Mouse (Mus musculus) liver, embryonic 12.5 days (tissue): ENCODE data around the gene B230118H07Rik. TPM values are rescaled to one million over a fixed set of nuclear protein-coding genes. Genes with fewer than 3 reads are reported as not detected.
"Not testable (repeated sequence)": the region's sequence is repeated elsewhere in the genome, so short reads cannot be mapped to it uniquely, and the experiment has no call there.

Experiments used
- ATAC-seq: fragments of 200-750 bp; cut with Nextera tagmentation; 2 replicates; pipeline ENCODE4 v1.8.0; 2017; ENCODE audit warnings: moderate number of reproducible peaks, mild to moderate bottlenecking, moderate library complexity
- H3K27ac ChIP-seq: fragments of 300-500 bp; sonication (generic); 2 replicates; pipeline ENCODE4 v1.5.1; 2016; ENCODE audit warnings: mild to moderate bottlenecking
- H3K27me3 ChIP-seq: fragments of 300-500 bp; sonication (generic); replicated peaks from 2 replicates; pipeline ENCODE4 v1.6.1; 2016; ENCODE audit warnings: mild to moderate bottlenecking, moderate library complexity
- H3K36me3 ChIP-seq: fragments of 300-500 bp; sonication (generic); 2 replicates; pipeline ENCODE4 v1.6.1; 2016; ENCODE audit warnings: mild to moderate bottlenecking, moderate library complexity
- H3K4me1 ChIP-seq: fragments of 300-500 bp; sonication (generic); 2 replicates; pipeline ENCODE4 v1.6.1; 2016
- H3K4me2 ChIP-seq: fragments of 300-500 bp; sonication (generic); 2 replicates; pipeline ENCODE4 v1.6.1; 2016; ENCODE audit warnings: mild to moderate bottlenecking, moderate library complexity
- H3K4me3 ChIP-seq: fragments of 300-500 bp; sonication (generic); 2 replicates; pipeline ENCODE4 v1.5.1; 2016; ENCODE audit warnings: mild to moderate bottlenecking, moderate library complexity
- H3K9ac ChIP-seq: fragments of 300-500 bp; sonication (generic); 2 replicates; pipeline ENCODE4 v1.6.1; 2016; ENCODE audit warnings: mild to moderate bottlenecking, moderate library complexity
- H3K9me3 ChIP-seq: fragments of 300-500 bp; sonication (generic); replicated peaks from 2 replicates; pipeline ENCODE4 v1.6.1; 2016; ENCODE audit warnings: mild to moderate bottlenecking, moderate library complexity
- WGBS: fragments of 180-500 bp; shearing (Covaris S2); methylation state at CpG from one replicate; pipeline ENCODE4 v1.1.7; 2016; ENCODE audit not compliant: insufficient replicate concordance; 5-methylcytosine and 5-hydroxymethylcytosine counted together
- polyA plus RNA-seq: library from polyadenylated mRNA; unstranded; fragments of >200 nt; fragmentation: Nextera tagmentation; extraction: Ambion mirVana; gene quantifications from 2 replicates; pipeline ENCODE4 v1.2.1, GENCODE M21; 2016

Gene B230118H07Rik
- polyA plus RNA-seq, 1 experiment from 2014 or later = 21.8 TPM

- Histone ChIP-seq H3K27ac (no peak overlapping the region), H3K9me3 (no peaks in the 10 kb centered on the region), H3K9ac (no peak overlapping the region), H3K4me2 (no peak overlapping the region), H3K27me3 (no peaks in the 10 kb centered on the region), H3K4me1 (no peaks in the 10 kb centered on the region), H3K36me3 (no peaks in the 10 kb centered on the region), H3K4me3 (no peak overlapping the region)
- ATAC-seq = no peak
- 62% methylated on average over 8 of the region's 8 CpGs for WGBS
Measured at GRCm38 (mm10) chr2:101543704-101544417, 105.5 kb downstream of the B230118H07Rik start.

GRCm38 (mm10) chr2:101536887-101537286, 112.4 kb downstream of the B230118H07Rik start:
- not testable (repeated sequence) for H3K9me3 ChIP-seq, ATAC-seq
- 65% methylated on average over 6 of the region's 6 CpGs for WGBS

GRCm38 (mm10) chr2:101533741-101534140, 115.6 kb downstream of the B230118H07Rik start:
- H3K27ac ChIP-seq = no peak overlapping the region
- no peak overlapping the region for H3K4me3 ChIP-seq

More at GRCm38 (mm10) chr2:101536887-101537286, 112.4 kb downstream of the B230118H07Rik start:
- H3K4me3 ChIP-seq, H3K36me3 ChIP-seq, H3K27ac ChIP-seq, H3K4me2 ChIP-seq, H3K9ac ChIP-seq, H3K27me3 ChIP-seq, H3K4me1 ChIP-seq: not testable (repeated sequence)

GRCm38 (mm10) chr2:101525503-101526381, 123.6 kb downstream of the B230118H07Rik start:
- H3K4me2 ChIP-seq = no peak overlapping the region
- H3K27me3 ChIP-seq = no peaks in the 10 kb centered on the region
- whole genome bisulfite sequencing = 60% methylated on average over 6 of the region's 6 CpGs
- H3K9ac ChIP-seq = no peak overlapping the region
- no peak overlapping the region for H3K27ac ChIP-seq
- no peaks in the 10 kb centered on the region for H3K36me3 ChIP-seq
- no peak overlapping the region for H3K4me3 ChIP-seq
- ATAC-seq = no peak
- no peaks in the 10 kb centered on the region for H3K4me1 ChIP-seq
- no peaks in the 10 kb centered on the region for H3K9me3 ChIP-seq

More at GRCm38 (mm10) chr2:101533741-101534140, 115.6 kb downstream of the B230118H07Rik start:
- Histone ChIP-seq H3K4me2 (no peak overlapping the region), H3K36me3 (no peaks in the 10 kb centered on the region), H3K9me3 (no peaks in the 10 kb centered on the region), H3K4me1 (no peaks in the 10 kb centered on the region), H3K9ac (no peak overlapping the region), H3K27me3 (no peaks in the 10 kb centered on the region)
- 46% methylated on average over 2 of the region's 2 CpGs for WGBS
- ATAC-seq = no peak

GRCm38 (mm10) chr2:101525091-101525490, 124.2 kb downstream of the B230118H07Rik start:
- Histone ChIP-seq H3K4me2 (no peak overlapping the region), H3K27me3 (no peaks in the 10 kb centered on the region), H3K4me1 (no peaks in the 10 kb centered on the region), H3K36me3 (no peaks in the 10 kb centered on the region), H3K9me3 (no peaks in the 10 kb centered on the region), H3K9ac (no peak overlapping the region), H3K27ac (no peak overlapping the region), H3K4me3 (no peak overlapping the region)
- ATAC-seq = no peak
- 72% methylated on average over 4 of the region's 4 CpGs for WGBS

- 61% methylated on average over 1 of the region's 1 CpGs for WGBS
- H3K36me3 ChIP-seq = no peaks in the 10 kb centered on the region
- H3K27ac ChIP-seq = no peak overlapping the region
- H3K4me1 ChIP-seq = no peaks in the 10 kb centered on the region
- no peaks in the 10 kb centered on the region for H3K9me3 ChIP-seq
- ATAC-seq = no peak
- H3K9ac ChIP-seq = no peak overlapping the region
- H3K4me3 ChIP-seq = no peak overlapping the region
- no peaks in the 10 kb centered on the region for H3K27me3 ChIP-seq
- H3K4me2 ChIP-seq = no peak overlapping the region
Measured at GRCm38 (mm10) chr2:101520503-101520902, 128.8 kb downstream of the B230118H07Rik start.

GRCm38 (mm10) chr2:101519928-101520327, 129.4 kb downstream of the B230118H07Rik start:
- Histone ChIP-seq H3K27ac (no peak overlapping the region), H3K4me1 (no peaks in the 10 kb centered on the region), H3K9me3 (no peaks in the 10 kb centered on the region), H3K4me2 (no peak overlapping the region), H3K36me3 (no peaks in the 10 kb centered on the region), H3K9ac (no peak overlapping the region), H3K4me3 (no peak overlapping the region), H3K27me3 (no peaks in the 10 kb centered on the region)
- WGBS = 59% methylated on average over 1 of the region's 1 CpGs
- ATAC-seq = no peak

Other genes starting within 250 kb of the B230118H07Rik start
- gene Rag2, start 24.8 kb downstream of the B230118H07Rik start, polyA plus RNA-seq = 0.30 and 0.37 TPM in 2 replicates
- gene Rag1, start within 50 bp of the B230118H07Rik start, polyA plus RNA-seq = 0.04 TPM in 2 replicates
- 6.3 and 7.2 TPM in 2 replicates for gene Traf6, start 28.9 kb upstream of the B230118H07Rik start, polyA plus RNA-seq
- gene Prr5l, start 233.5 kb upstream of the B230118H07Rik start, polyA plus RNA-seq = 5.1 and 5.5 TPM in 2 replicates
- gene Commd9, start 236.7 kb upstream of the B230118H07Rik start, polyA plus RNA-seq = 28.8 and 29.0 TPM in 2 replicates